Mouse (Mus musculus) embryonic facial prominence, embryonic 11.5 days (tissue): ENCODE measurements around the gene Adal. TPM values are rescaled to one million over a fixed set of nuclear protein-coding genes. Genes with fewer than 3 reads are reported as not detected.
A peak's percentile ranks its signal among the peaks of the same experiment; 100 is the strongest.

Source experiments
- ATAC-seq: fragments of 200-750 bp; cut with Nextera tagmentation; replicated peaks from 2 replicates; pipeline ENCODE4 v1.8.0; 2017; ENCODE audit warnings: low read depth; ENCODE audit not compliant: insufficient number of reproducible peaks, low FRiP score, low TSS enrichment
- DNase-seq: peaks from one replicate; pipeline ENCODE4 v3.0.0-alpha.2; 2015; ENCODE audit warnings: low spot score
- H3K27ac ChIP-seq: fragments of 300-500 bp; sonication (generic); replicated peaks from 2 replicates; pipeline ENCODE4 v1.5.1; 2014; ENCODE audit warnings: mild to moderate bottlenecking, low read depth, low read length, control low read depth
- H3K27me3 ChIP-seq: fragments of 300-500 bp; sonication (generic); 2 replicates; pipeline ENCODE4 v1.6.1; 2014; ENCODE audit warnings: mild to moderate bottlenecking, low read length, moderate library complexity, mixed read lengths; ENCODE audit not compliant: control insufficient read depth, insufficient read depth
- H3K36me3 ChIP-seq: fragments of 300-500 bp; sonication (generic); replicated peaks from 2 replicates; pipeline ENCODE4 v1.6.1; 2014; ENCODE audit warnings: low read depth, mild to moderate bottlenecking, low read length, moderate library complexity, mixed read lengths; ENCODE audit not compliant: control insufficient read depth, insufficient read depth
- H3K4me1 ChIP-seq: fragments of 300-500 bp; sonication (generic); 2 replicates; pipeline ENCODE4 v1.6.1; 2014; ENCODE audit warnings: low read length, mixed read lengths; ENCODE audit not compliant: control insufficient read depth, insufficient read depth
- H3K4me2 ChIP-seq: fragments of 300-500 bp; sonication (generic); 2 replicates; pipeline ENCODE4 v1.6.1; 2014; ENCODE audit warnings: low read depth, mild to moderate bottlenecking, control low read depth, low read length, moderate library complexity
- H3K4me3 ChIP-seq: fragments of 300-500 bp; sonication (generic); 2 replicates; pipeline ENCODE4 v1.5.1; 2014; ENCODE audit warnings: low read depth, low read length, control low read depth
- H3K9ac ChIP-seq: fragments of 300-500 bp; sonication (generic); replicated peaks from 2 replicates; pipeline ENCODE4 v1.6.1; 2014; ENCODE audit warnings: mild to moderate bottlenecking, control low read depth, low read length
- H3K9me3 ChIP-seq: fragments of 300-500 bp; sonication (generic); replicated peaks from 2 replicates; pipeline ENCODE4 v1.6.1; 2016; ENCODE audit warnings: mild to moderate bottlenecking, low read length, inconsistent platforms, mixed read lengths; ENCODE audit not compliant: control insufficient read depth
- WGBS: fragments of 180-500 bp; shearing (Covaris S2); extraction: QIAGEN DNeasy Blood & Tissue Kit; methylation state at CpG from one replicate; pipeline ENCODE4 v1.1.7; 2014; 5-methylcytosine and 5-hydroxymethylcytosine counted together
- polyA plus RNA-seq: library from polyadenylated mRNA; unstranded; fragments of >200 nt; fragmentation: Nextera tagmentation; extraction: Ambion mirVana; gene quantifications from 2 replicates; pipeline ENCODE4 v1.2.1, GENCODE M21; 2014

The Adal gene
- polyA plus RNA-seq, 1 experiment from 2014 or later: 29.0 TPM

DNA sequence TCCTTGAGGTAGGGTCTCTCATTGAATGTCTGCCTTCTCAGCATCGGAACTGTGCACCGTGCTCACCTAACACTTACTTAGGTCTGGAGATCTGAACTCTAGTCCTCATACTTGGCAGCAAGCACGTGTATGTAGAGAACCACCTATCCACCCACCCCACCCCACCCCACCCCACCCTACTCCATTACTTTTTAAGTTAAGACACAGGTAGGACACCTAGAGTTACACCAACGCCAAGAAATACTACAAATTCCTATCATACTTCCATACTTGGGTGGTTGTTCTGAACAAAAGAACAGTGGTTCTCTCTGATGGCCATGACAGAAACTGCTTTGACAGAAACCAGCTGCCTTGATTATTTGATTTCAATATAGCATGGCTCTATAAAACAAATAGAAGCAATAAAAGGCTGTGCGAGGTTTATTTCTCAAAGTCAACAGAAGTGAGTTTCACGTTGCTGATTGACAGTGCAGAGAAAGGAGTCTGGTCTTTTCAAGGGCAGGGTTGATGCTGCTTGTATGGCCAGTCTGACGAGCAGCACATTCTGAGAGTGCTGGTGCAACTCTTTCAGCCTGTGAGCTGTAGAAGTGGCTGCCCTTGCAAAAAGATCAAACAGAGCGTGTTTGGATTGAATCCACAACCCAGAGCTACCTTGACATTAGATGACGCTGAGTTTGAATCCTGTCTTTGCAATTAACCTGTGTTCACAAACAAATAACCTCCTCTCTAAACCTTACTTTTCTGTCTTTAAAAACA lies 11.2 kb upstream of the Adal start:
- Histone ChIP-seq H3K9ac (no peak overlapping the region), H3K27me3 (no peaks in the 10 kb centered on the region), H3K4me3 (no peak overlapping the region), H3K4me1 (no peaks in the 10 kb centered on the region), H3K27ac (no peak overlapping the region), H3K9me3 (no peaks in the 10 kb centered on the region), H3K36me3 (no peaks in the 10 kb centered on the region), H3K4me2 (no peak overlapping the region)
- DNase-seq (no peak), ATAC-seq (no peak)
- 77% methylated on average over 9 of the region's 9 CpGs for WGBS

GRCm38 (mm10) chr2:121132822-121133221 lies 7.4 kb upstream of the Adal start:
- H3K36me3 ChIP-seq: no peaks in the 10 kb centered on the region
- WGBS: 83% methylated on average over 1 of the region's 1 CpGs
- H3K4me2 ChIP-seq: no peak overlapping the region
- H3K27ac ChIP-seq: no peak overlapping the region
- no peak for DNase-seq
- no peaks in the 10 kb centered on the region for H3K4me1 ChIP-seq
- H3K9me3 ChIP-seq: no peaks in the 10 kb centered on the region
- no peak overlapping the region for H3K4me3 ChIP-seq
- H3K27me3 ChIP-seq: no peaks in the 10 kb centered on the region
- no peak overlapping the region for H3K9ac ChIP-seq
- no peak for ATAC-seq

- no peak overlapping the region for H3K27ac ChIP-seq
These were observed 2.9 kb upstream of the Adal start for GRCm38 (mm10) chr2:121137371-121137770.

DNA sequence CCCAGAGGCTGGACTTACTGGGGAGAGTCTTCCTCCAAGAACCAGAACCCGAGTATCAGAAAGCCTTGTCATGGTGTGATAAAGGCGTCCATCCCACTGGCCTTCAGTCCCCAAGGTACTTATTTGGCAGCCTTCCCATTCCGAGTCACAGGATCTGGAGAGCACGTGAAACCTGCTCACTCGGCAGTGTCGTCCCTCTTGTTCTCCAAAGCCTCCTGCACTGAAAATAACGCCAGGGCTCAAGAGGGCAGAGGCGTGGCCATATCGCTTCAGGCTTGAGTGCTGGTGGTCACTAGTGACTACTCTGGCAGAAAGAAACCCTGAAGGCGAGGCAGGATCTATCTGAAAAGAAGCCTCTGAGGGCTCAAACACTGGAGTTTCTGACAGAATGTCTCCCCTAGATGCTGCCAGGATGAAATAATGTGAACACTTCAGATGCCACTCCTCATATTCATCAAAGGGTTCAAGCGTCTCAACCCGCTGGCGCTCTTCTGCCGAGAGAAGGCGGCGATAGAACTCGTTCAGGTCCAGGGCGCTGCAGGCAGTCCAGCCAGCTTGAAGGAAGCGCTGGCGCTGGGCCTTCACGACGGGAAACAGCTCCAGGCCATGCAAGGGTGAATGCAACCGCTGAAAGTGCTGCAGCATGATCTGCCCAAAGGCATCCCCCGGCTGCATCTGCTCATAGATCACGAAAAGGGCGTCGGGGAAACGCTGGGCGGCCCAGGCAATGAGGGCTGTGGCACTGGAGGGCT lies 786 bp upstream of the Adal start:
- Histone ChIP-seq H3K9ac (peak overlapping the region; percentile 91), H3K4me3 (peak overlapping the region; percentile 56), H3K4me2 (peak overlapping the region; percentile 89), H3K9me3 (no peaks in the 10 kb centered on the region; the same call in 1 of the 2 replicates), H3K27ac (peak overlapping the region; percentile 97), H3K4me1 (peaks cover 3% of the 10 kb centered on the region), H3K27me3 (no peaks in the 10 kb centered on the region), H3K36me3 (peaks cover 7% of the 10 kb centered on the region)
- peak; percentile 22; the same call in 1 of the 2 replicates for ATAC-seq
- 56% methylated on average over 29 of the region's 29 CpGs for WGBS
- DNase-seq: no peak

More at GRCm38 (mm10) chr2:121137371-121137770, 2.9 kb upstream of the Adal start:
- H3K27me3 ChIP-seq: no peaks in the 10 kb centered on the region
- WGBS: 96% methylated on average over 4 of the region's 4 CpGs
- no peak overlapping the region for H3K4me3 ChIP-seq
- peaks cover 3% of the 10 kb centered on the region for H3K4me1 ChIP-seq
- H3K9me3 ChIP-seq: no peaks in the 10 kb centered on the region; the same call in 1 of the 2 replicates
- ATAC-seq (no peak), DNase-seq (no peak)
- H3K9ac ChIP-seq: no peak overlapping the region
- H3K4me2 ChIP-seq: no peak overlapping the region
- H3K36me3 ChIP-seq: peaks cover 7% of the 10 kb centered on the region

GRCm38 (mm10) chr2:121141216-121142035 lies 1.2 kb downstream of the Adal start:
- Histone ChIP-seq H3K27me3 (no peaks in the 10 kb centered on the region), H3K27ac (peak overlapping the region; percentile 97; the same call in 1 of the 2 replicates), H3K4me1 (peaks cover 3% of the 10 kb centered on the region), H3K4me3 (peak overlapping the region; percentile 56), H3K9ac (peak overlapping the region; percentile 91), H3K4me2 (peak overlapping the region; percentile 89), H3K36me3 (peaks cover 7% of the 10 kb centered on the region), H3K9me3 (no peaks in the 10 kb centered on the region; the same call in 1 of the 2 replicates)
- DNase-seq: no peak
- ATAC-seq: no peak
- WGBS: 78% methylated on average over 16 of the region's 16 CpGs

DNA sequence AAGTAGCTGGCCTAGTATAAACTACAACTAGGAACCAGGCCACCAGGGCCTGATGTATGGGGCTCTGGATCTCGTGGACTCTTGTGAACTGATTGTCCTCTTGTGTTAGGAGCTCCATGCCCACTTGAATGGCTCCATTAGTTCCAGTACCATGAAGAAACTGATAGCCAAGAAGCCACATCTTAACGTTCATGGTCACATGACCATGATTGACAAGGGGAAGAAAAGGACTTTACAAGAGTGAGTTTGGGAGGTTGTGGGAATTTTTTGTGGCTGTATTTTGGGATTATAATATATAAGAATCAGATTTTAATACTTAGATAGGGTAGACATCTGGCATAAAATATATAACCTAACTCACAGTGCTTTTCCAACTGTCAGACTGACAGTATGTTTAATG lies 2.2 kb downstream of the Adal start:
- Histone ChIP-seq H3K4me2 (no peak overlapping the region), H3K4me1 (peaks cover 3% of the 10 kb centered on the region), H3K27ac (no peak overlapping the region), H3K27me3 (no peaks in the 10 kb centered on the region), H3K9me3 (no peaks in the 10 kb centered on the region; the same call in 1 of the 2 replicates), H3K9ac (no peak overlapping the region), H3K36me3 (peaks cover 7% of the 10 kb centered on the region), H3K4me3 (no peak overlapping the region)
- ATAC-seq (no peak), DNase-seq (no peak)
- WGBS: 75% methylated on average over 2 of the region's 2 CpGs

DNA sequence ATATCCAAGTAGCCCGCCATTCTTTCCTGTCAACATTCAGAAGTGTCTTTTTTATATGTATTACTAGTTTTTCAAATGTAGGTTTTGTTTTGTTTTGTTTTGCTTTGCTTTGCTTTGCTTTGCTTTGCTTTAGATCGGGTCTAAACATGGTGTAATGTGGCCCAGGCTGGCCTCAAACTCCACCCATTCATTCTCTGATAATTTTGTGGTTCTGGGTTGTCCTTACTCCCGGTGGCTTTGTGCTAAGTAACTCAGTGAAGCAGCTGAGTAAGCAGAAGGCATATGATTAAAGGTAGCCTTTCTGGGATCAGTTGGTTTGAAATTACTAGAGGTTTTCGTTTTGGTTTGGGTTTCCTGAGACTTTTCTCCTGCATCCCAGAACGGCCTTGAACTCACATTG lies 9.5 kb downstream of the Adal start:
- DNase-seq (no peak), ATAC-seq (no peak)
- Histone ChIP-seq H3K27ac (no peak overlapping the region), H3K27me3 (no peaks in the 10 kb centered on the region), H3K4me2 (no peak overlapping the region), H3K4me3 (no peak overlapping the region), H3K9me3 (no peaks in the 10 kb centered on the region), H3K4me1 (no peaks in the 10 kb centered on the region), H3K36me3 (no peaks in the 10 kb centered on the region), H3K9ac (no peak overlapping the region)
- WGBS: 78% methylated on average over 5 of the region's 5 CpGs
